Mouse (Mus musculus): ENCODE measurements at regions not wholly inside any gene's neighbourhood (a gene's known extent, or its start where the extent isn't known, plus 50 kb on each side); places are given as distances from the start of the nearest gene placed in this dataset.

GRCm38 (mm10) chr9:34029503-34030169 lies 456.1 kb upstream of the Kirrel3 start:
- peak; percentile 16 for DNase-seq

DNA sequence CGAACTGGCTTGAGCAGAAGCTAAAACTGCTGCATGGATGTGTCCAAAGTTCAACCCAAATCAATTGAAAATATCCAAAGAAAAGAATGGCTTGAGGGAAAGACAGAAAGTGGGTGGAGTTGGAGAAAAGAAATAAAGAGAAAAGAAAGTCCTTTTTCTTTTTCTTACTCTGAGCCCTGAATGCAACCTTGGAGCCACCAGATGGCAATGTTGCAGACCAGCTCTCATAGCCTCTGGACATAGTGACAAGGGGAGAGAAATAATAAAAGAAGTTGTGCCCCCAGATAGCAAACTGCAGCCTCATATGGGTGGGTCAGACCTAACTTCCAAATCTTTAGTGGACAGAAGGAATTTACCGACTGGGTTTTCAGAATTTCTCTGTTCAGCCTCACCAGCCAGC lies 431.3 kb upstream of the Kirrel3 start:
- DNase-seq = peak; percentile 41
